Mouse (Mus musculus) liver, embryonic 12.5 days (tissue): ENCODE results near the gene Gli2. TPM values are rescaled to one million over a fixed set of nuclear protein-coding genes. Genes with fewer than 3 reads are reported as not detected.

Source experiments
- ATAC-seq: fragments of 200-750 bp; cut with Nextera tagmentation; 2 replicates; pipeline ENCODE4 v1.8.0; 2017; ENCODE audit warnings: moderate number of reproducible peaks, mild to moderate bottlenecking, moderate library complexity
- H3K27ac ChIP-seq: fragments of 300-500 bp; sonication (generic); 2 replicates; pipeline ENCODE4 v1.5.1; 2016; ENCODE audit warnings: mild to moderate bottlenecking
- H3K27me3 ChIP-seq: fragments of 300-500 bp; sonication (generic); replicated peaks from 2 replicates; pipeline ENCODE4 v1.6.1; 2016; ENCODE audit warnings: mild to moderate bottlenecking, moderate library complexity
- H3K36me3 ChIP-seq: fragments of 300-500 bp; sonication (generic); 2 replicates; pipeline ENCODE4 v1.6.1; 2016; ENCODE audit warnings: mild to moderate bottlenecking, moderate library complexity
- H3K4me1 ChIP-seq: fragments of 300-500 bp; sonication (generic); 2 replicates; pipeline ENCODE4 v1.6.1; 2016
- H3K4me2 ChIP-seq: fragments of 300-500 bp; sonication (generic); 2 replicates; pipeline ENCODE4 v1.6.1; 2016; ENCODE audit warnings: mild to moderate bottlenecking, moderate library complexity
- H3K4me3 ChIP-seq: fragments of 300-500 bp; sonication (generic); 2 replicates; pipeline ENCODE4 v1.5.1; 2016; ENCODE audit warnings: mild to moderate bottlenecking, moderate library complexity
- H3K9ac ChIP-seq: fragments of 300-500 bp; sonication (generic); 2 replicates; pipeline ENCODE4 v1.6.1; 2016; ENCODE audit warnings: mild to moderate bottlenecking, moderate library complexity
- H3K9me3 ChIP-seq: fragments of 300-500 bp; sonication (generic); replicated peaks from 2 replicates; pipeline ENCODE4 v1.6.1; 2016; ENCODE audit warnings: mild to moderate bottlenecking, moderate library complexity
- WGBS: fragments of 180-500 bp; shearing (Covaris S2); methylation state at CpG from one replicate; pipeline ENCODE4 v1.1.7; 2016; ENCODE audit not compliant: insufficient replicate concordance; 5-methylcytosine and 5-hydroxymethylcytosine counted together
- polyA plus RNA-seq: library from polyadenylated mRNA; unstranded; fragments of >200 nt; fragmentation: Nextera tagmentation; extraction: Ambion mirVana; gene quantifications from 2 replicates; pipeline ENCODE4 v1.2.1, GENCODE M21; 2016

The Gli2 gene
- polyA plus RNA-seq, 1 experiment from 2014 or later, result 1.1 TPM

GRCm38 (mm10) chr1:119022311-119022710 is 31.1 kb downstream of the Gli2 start:
- H3K9ac ChIP-seq, result no peak overlapping the region
- no peak overlapping the region for H3K27ac ChIP-seq
- no peak for ATAC-seq

DNA sequence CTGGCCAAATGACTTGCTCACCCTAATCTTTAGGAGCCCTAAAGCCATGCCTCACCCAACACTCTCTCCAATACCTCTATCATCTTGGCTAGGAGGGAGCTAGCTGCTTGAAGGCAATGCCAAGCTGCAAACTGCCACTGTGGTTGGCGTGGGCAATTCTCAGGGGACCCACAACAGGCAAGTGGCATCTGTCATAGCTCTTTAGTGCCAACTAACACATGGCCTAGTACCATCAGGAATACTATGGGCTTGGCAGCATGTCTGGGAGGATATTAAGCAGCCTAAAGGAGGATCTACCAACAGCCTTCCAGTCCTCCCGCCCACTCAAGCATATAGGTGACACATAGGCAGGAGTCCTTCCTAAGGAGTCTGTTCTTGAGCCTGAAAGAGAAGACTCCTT is 33.3 kb downstream of the Gli2 start:
- no peak for ATAC-seq
- Histone ChIP-seq H3K27me3 (no peaks in the 10 kb centered on the region), H3K36me3 (no peaks in the 10 kb centered on the region), H3K9ac (no peak overlapping the region), H3K9me3 (no peaks in the 10 kb centered on the region), H3K27ac (no peak overlapping the region), H3K4me3 (no peak overlapping the region), H3K4me1 (no peaks in the 10 kb centered on the region), H3K4me2 (no peak overlapping the region)
- WGBS, result 60% methylated on average over 2 of the region's 2 CpGs

More at GRCm38 (mm10) chr1:119022311-119022710, 31.1 kb downstream of the Gli2 start:
- Histone ChIP-seq H3K27me3 (no peaks in the 10 kb centered on the region), H3K4me3 (no peak overlapping the region), H3K4me2 (no peak overlapping the region), H3K9me3 (no peaks in the 10 kb centered on the region), H3K4me1 (peaks cover 6% of the 10 kb centered on the region; the same call in 1 of the 2 replicates), H3K36me3 (no peaks in the 10 kb centered on the region)
- 78% methylated on average over 1 of the region's 1 CpGs for WGBS

GRCm38 (mm10) chr1:119019056-119019455 is 34.4 kb downstream of the Gli2 start:
- H3K27me3 ChIP-seq, result no peaks in the 10 kb centered on the region
- no peaks in the 10 kb centered on the region for H3K36me3 ChIP-seq
- no peak overlapping the region for H3K4me2 ChIP-seq
- no peaks in the 10 kb centered on the region for H3K9me3 ChIP-seq
- H3K9ac ChIP-seq, result no peak overlapping the region
- H3K4me1 ChIP-seq, result no peaks in the 10 kb centered on the region
- no peak overlapping the region for H3K4me3 ChIP-seq
- H3K27ac ChIP-seq, result no peak overlapping the region
- no peak for ATAC-seq

- WGBS, result 60% methylated on average over 3 of the region's 3 CpGs
- no peak overlapping the region for H3K4me2 ChIP-seq
- H3K27me3 ChIP-seq, result no peaks in the 10 kb centered on the region
- no peak overlapping the region for H3K4me3 ChIP-seq
- no peak for ATAC-seq
- H3K27ac ChIP-seq, result no peak overlapping the region
- H3K36me3 ChIP-seq, result no peaks in the 10 kb centered on the region
- H3K9ac ChIP-seq, result no peak overlapping the region
- H3K4me1 ChIP-seq, result no peaks in the 10 kb centered on the region
- H3K9me3 ChIP-seq, result no peaks in the 10 kb centered on the region
Measured at GRCm38 (mm10) chr1:119016866-119017265, 36.6 kb downstream of the Gli2 start.

DNA sequence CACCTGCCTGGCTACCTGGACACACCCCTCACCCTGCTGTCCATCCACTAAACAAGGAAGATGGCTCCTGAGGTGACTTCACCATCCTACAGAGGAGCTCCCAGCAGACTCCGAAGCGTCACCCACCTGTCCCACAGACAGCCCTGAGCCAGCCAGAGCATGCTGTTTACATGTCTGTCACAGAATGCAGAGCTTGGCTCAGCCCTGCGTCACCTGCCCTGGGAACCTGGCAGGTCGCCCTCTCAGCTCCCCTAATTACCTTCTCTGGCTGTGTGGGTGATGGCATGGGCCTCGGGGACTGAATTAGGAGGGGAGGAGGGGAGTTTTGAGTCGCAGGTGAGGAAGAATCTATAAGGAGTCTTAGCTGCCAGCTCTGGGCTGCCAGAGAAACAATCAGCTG is 38.3 kb downstream of the Gli2 start:
- H3K27me3 ChIP-seq, result no peaks in the 10 kb centered on the region
- no peak for ATAC-seq
- no peaks in the 10 kb centered on the region for H3K4me1 ChIP-seq
- H3K4me3 ChIP-seq, result no peak overlapping the region
- no peak overlapping the region for H3K4me2 ChIP-seq
- 66% methylated on average over 6 of the region's 6 CpGs for WGBS
- H3K27ac ChIP-seq, result no peak overlapping the region
- no peaks in the 10 kb centered on the region for H3K36me3 ChIP-seq
- H3K9me3 ChIP-seq, result no peaks in the 10 kb centered on the region
- no peak overlapping the region for H3K9ac ChIP-seq

- H3K27me3 ChIP-seq, result no peaks in the 10 kb centered on the region
- no peak overlapping the region for H3K9ac ChIP-seq
- H3K9me3 ChIP-seq, result no peaks in the 10 kb centered on the region
- no peak overlapping the region for H3K27ac ChIP-seq
- no peaks in the 10 kb centered on the region for H3K4me1 ChIP-seq
- no peak overlapping the region for H3K4me3 ChIP-seq
- ATAC-seq, result no peak
- no peak overlapping the region for H3K4me2 ChIP-seq
- no peaks in the 10 kb centered on the region for H3K36me3 ChIP-seq
Measured at GRCm38 (mm10) chr1:119008949-119009348, 44.5 kb downstream of the Gli2 start.

GRCm38 (mm10) chr1:119003852-119004398 is 49.5 kb downstream of the Gli2 start:
- 15% methylated on average over 1 of the region's 1 CpGs for WGBS

GRCm38 (mm10) chr1:119001454-119002034 is 51.9 kb downstream of the Gli2 start:
- 64% methylated on average over 12 of the region's 12 CpGs for WGBS
- H3K27ac ChIP-seq, result no peak overlapping the region

More at GRCm38 (mm10) chr1:119003852-119004398, 49.5 kb downstream of the Gli2 start:
- no peaks in the 10 kb centered on the region for H3K36me3 ChIP-seq
- no peaks in the 10 kb centered on the region for H3K27me3 ChIP-seq
- H3K9me3 ChIP-seq, result no peaks in the 10 kb centered on the region
- no peak overlapping the region for H3K9ac ChIP-seq
- H3K27ac ChIP-seq, result no peak overlapping the region
- H3K4me1 ChIP-seq, result no peaks in the 10 kb centered on the region
- no peak overlapping the region for H3K4me3 ChIP-seq
- H3K4me2 ChIP-seq, result no peak overlapping the region
- ATAC-seq, result no peak

GRCm38 (mm10) chr1:118994482-118995105 is 58.8 kb downstream of the Gli2 start:
- Histone ChIP-seq H3K27me3 (no peaks in the 10 kb centered on the region), H3K9me3 (no peaks in the 10 kb centered on the region), H3K4me1 (no peaks in the 10 kb centered on the region), H3K9ac (no peak overlapping the region), H3K4me2 (no peak overlapping the region), H3K27ac (no peak overlapping the region), H3K4me3 (no peak overlapping the region), H3K36me3 (no peaks in the 10 kb centered on the region)
- no peak for ATAC-seq
- 76% methylated on average over 8 of the region's 8 CpGs for WGBS

More at GRCm38 (mm10) chr1:119001454-119002034, 51.9 kb downstream of the Gli2 start:
- no peak overlapping the region for H3K4me3 ChIP-seq
- H3K4me1 ChIP-seq, result no peaks in the 10 kb centered on the region
- no peaks in the 10 kb centered on the region for H3K27me3 ChIP-seq
- no peak for ATAC-seq
- no peak overlapping the region for H3K4me2 ChIP-seq
- no peaks in the 10 kb centered on the region for H3K9me3 ChIP-seq
- no peaks in the 10 kb centered on the region for H3K36me3 ChIP-seq
- no peak overlapping the region for H3K9ac ChIP-seq

DNA sequence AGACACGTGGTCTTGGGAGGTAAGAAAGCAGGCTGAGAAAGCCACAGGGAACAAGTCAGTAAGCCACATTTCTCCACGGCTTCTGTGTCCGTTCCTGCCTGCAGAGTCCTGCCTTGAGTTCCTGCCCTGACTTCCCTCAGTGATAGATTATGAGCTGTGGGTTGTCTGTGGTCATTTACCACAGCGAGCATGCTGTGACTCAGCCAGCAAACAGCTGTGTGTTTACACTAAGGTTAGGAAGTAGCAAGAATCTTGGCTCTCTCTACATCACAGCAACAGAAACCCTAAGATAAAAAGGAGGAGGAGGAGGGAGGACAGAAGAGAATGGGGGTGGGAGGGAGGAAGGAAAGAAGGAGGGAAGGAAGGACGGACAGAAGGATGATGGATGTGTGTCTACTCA is 59.6 kb downstream of the Gli2 start:
- no peak for ATAC-seq
- H3K4me3 ChIP-seq, result no peak overlapping the region
- H3K27ac ChIP-seq, result no peak overlapping the region
- no peak overlapping the region for H3K4me2 ChIP-seq
- no peaks in the 10 kb centered on the region for H3K4me1 ChIP-seq
- WGBS, result 28% methylated on average over 5 of the region's 5 CpGs
- no peaks in the 10 kb centered on the region for H3K36me3 ChIP-seq
- no peaks in the 10 kb centered on the region for H3K27me3 ChIP-seq
- H3K9me3 ChIP-seq, result no peaks in the 10 kb centered on the region
- H3K9ac ChIP-seq, result no peak overlapping the region

DNA sequence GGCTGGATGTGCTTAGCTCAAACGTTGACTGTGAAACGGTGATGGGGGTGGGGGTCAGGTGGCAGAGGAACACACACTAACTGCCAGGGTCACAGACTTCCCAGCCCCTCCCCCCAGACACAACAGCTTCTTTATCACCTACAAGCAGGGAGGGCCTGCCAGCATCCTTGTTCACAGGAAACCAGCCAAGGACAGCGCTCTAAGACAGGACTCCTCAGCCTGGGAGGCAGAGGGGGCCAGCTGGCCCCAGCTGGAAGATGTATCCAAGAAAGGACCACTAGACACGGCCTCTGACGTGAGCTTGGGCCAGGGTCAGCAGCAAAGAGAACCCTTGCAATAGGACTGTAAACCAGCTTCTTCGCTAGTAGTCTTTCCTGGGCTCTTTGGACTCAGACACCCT is 65.1 kb downstream of the Gli2 start:
- Histone ChIP-seq H3K27me3 (no peaks in the 10 kb centered on the region), H3K36me3 (no peaks in the 10 kb centered on the region), H3K9me3 (no peaks in the 10 kb centered on the region), H3K4me3 (no peak overlapping the region), H3K4me2 (no peak overlapping the region), H3K27ac (no peak overlapping the region), H3K9ac (no peak overlapping the region), H3K4me1 (0 out of 2 replicates have a peak, but pooled peaks cover 1% of the 10 kb centered on the region)
- WGBS, result 44% methylated on average over 6 of the region's 6 CpGs
- ATAC-seq, result no peak

DNA sequence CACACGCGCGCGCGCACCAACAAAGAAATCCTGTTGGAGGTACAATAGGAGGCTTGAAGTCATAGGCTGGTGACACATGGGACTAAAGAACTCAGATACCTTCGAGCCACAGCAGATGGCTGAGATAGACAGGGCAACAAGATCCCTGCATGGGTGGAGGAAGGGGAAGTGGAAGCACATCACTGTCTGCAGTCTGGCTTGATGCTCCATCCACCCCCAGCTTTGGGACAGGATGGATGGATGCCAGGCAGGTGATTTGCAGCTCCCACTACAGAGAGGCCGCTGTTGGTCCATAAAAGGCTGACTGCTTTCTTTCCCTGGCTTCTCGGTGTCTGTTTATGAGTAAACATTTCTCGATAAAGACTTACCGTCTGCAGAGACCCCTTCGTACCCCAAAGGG is 65.9 kb downstream of the Gli2 start:
- 0 out of 2 replicates have a peak, but pooled peaks cover 4% of the 10 kb centered on the region for H3K4me1 ChIP-seq
- WGBS, result 74% methylated on average over 11 of the region's 11 CpGs
- H3K9ac ChIP-seq, result no peak overlapping the region
- no peak overlapping the region for H3K4me2 ChIP-seq
- no peaks in the 10 kb centered on the region for H3K36me3 ChIP-seq
- H3K4me3 ChIP-seq, result no peak overlapping the region
- ATAC-seq, result no peak
- H3K27ac ChIP-seq, result no peak overlapping the region
- no peaks in the 10 kb centered on the region for H3K27me3 ChIP-seq
- H3K9me3 ChIP-seq, result no peaks in the 10 kb centered on the region
